Mouse (Mus musculus) heart, embryonic 13.5 days (tissue): ENCODE data around the gene Dvl2. TPM values are rescaled to one million over a fixed set of nuclear protein-coding genes. Genes with fewer than 3 reads are reported as not detected.

Source experiments
- ATAC-seq: fragments of 200-750 bp; cut with Nextera tagmentation; 2 replicates; pipeline ENCODE4 v1.8.0; 2017; ENCODE audit warnings: moderate TSS enrichment; ENCODE audit not compliant: insufficient number of reproducible peaks, low FRiP score, low TSS enrichment; ENCODE audit errors: extremely low read depth
- H3K27ac ChIP-seq: fragments of 300-500 bp; sonication (generic); replicated peaks from 2 replicates; pipeline ENCODE4 v1.5.1; 2015; ENCODE audit warnings: moderate library complexity, mild to moderate bottlenecking, inconsistent platforms
- H3K27me3 ChIP-seq: fragments of 300-500 bp; sonication (generic); replicated peaks from 2 replicates; pipeline ENCODE4 v1.6.1; 2015; ENCODE audit warnings: mild to moderate bottlenecking, inconsistent platforms
- H3K36me3 ChIP-seq: fragments of 300-500 bp; sonication (generic); 2 replicates; pipeline ENCODE4 v1.6.1; 2015; ENCODE audit warnings: mild to moderate bottlenecking, inconsistent platforms
- H3K4me1 ChIP-seq: fragments of 300-500 bp; sonication (generic); 2 replicates; pipeline ENCODE4 v1.6.1; 2015; ENCODE audit warnings: inconsistent platforms
- H3K4me2 ChIP-seq: fragments of 300-500 bp; sonication (generic); 2 replicates; pipeline ENCODE4 v1.6.1; 2015; ENCODE audit warnings: inconsistent platforms, mild to moderate bottlenecking, moderate library complexity
- H3K4me3 ChIP-seq: fragments of 300-500 bp; sonication (generic); 2 replicates; pipeline ENCODE4 v1.5.1; 2015; ENCODE audit warnings: moderate library complexity, mild to moderate bottlenecking, inconsistent platforms
- H3K9ac ChIP-seq: fragments of 300-500 bp; sonication (generic); 2 replicates; pipeline ENCODE4 v1.6.1; 2015; ENCODE audit warnings: inconsistent platforms, mild to moderate bottlenecking, moderate library complexity
- H3K9me3 ChIP-seq: fragments of 300-500 bp; sonication (generic); 2 replicates; pipeline ENCODE4 v1.6.1; 2016; ENCODE audit warnings: inconsistent platforms
- WGBS: fragments of 180-500 bp; shearing (Covaris S2); methylation state at CpG from one replicate; pipeline ENCODE4 v1.1.7; 2015; ENCODE audit warnings: mixed read lengths; 5-methylcytosine and 5-hydroxymethylcytosine counted together
- polyA plus RNA-seq: library from polyadenylated mRNA; unstranded; fragments of >200 nt; fragmentation: Nextera tagmentation; extraction: Ambion mirVana; gene quantifications from 2 replicates; pipeline ENCODE4 v1.2.1, GENCODE M21; 2015

Dvl2 gene
- polyA plus RNA-seq, 1 experiment from 2014 or later: 20.7 TPM

- H3K27me3 ChIP-seq: peaks cover 7% of the 10 kb centered on the region; the same call in 1 of the 2 replicates
- no peaks in the 10 kb centered on the region for H3K9me3 ChIP-seq
- ATAC-seq: no peak
- 44% methylated on average over 11 of the region's 11 CpGs for WGBS
- H3K27ac ChIP-seq: 0 out of 2 replicates have a peak overlapping the region, but pooled peaks have one; percentile 69
- 0 out of 2 replicates have a peak overlapping the region, but pooled peaks have one; percentile 44 for H3K9ac ChIP-seq
- H3K4me3 ChIP-seq: peak overlapping the region; percentile 31; the same call in 1 of the 2 replicates
- peaks cover 51% of the 10 kb centered on the region for H3K4me1 ChIP-seq
- H3K4me2 ChIP-seq: peak overlapping the region; percentile 65
- H3K36me3 ChIP-seq: peaks cover 32% of the 10 kb centered on the region
Observed at GRCm38 (mm10) chr11:70029829-70030550, 29.6 kb downstream of the Dvl2 start.

DNA sequence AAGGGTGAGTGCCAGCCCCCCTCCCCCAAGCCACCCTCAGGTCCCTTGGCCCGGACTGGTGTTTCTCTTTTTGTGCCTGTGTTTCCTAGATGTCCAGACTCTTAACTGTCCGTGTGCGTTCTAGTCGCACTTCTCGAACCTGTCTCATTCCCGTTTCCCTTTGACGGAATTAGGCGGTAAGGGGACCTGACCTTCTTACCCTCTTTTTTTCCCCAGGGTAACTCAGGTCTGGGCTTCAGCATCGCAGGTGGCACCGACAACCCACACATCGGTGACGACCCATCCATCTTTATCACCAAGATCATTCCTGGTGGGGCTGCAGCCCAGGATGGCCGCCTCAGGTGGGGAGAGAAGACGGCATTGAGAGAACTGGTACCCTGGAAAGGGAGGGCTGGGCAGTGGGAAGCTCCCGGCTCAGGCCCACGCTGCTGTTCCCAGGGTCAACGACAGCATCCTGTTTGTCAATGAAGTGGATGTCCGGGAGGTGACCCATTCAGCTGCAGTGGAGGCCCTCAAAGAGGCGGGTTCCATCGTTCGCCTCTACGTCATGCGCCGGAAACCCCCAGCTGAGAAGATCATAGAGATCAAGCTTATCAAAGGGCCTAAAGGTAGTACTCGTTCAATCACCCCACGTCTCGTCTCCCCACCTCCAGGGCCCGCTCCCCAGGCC is 30.4 kb downstream of the Dvl2 start:
- peaks cover 7% of the 10 kb centered on the region; the same call in 1 of the 2 replicates for H3K27me3 ChIP-seq
- H3K9me3 ChIP-seq: no peaks in the 10 kb centered on the region
- H3K4me3 ChIP-seq: no peak overlapping the region
- H3K36me3 ChIP-seq: peaks cover 38% of the 10 kb centered on the region
- H3K4me1 ChIP-seq: peaks cover 46% of the 10 kb centered on the region
- no peak overlapping the region for H3K27ac ChIP-seq
- WGBS: 90% methylated on average over 28 of the region's 28 CpGs
- H3K9ac ChIP-seq: no peak overlapping the region
- H3K4me2 ChIP-seq: no peak overlapping the region
- ATAC-seq: no peak

- Histone ChIP-seq H3K27me3 (peaks cover 7% of the 10 kb centered on the region; the same call in 1 of the 2 replicates), H3K27ac (no peak overlapping the region), H3K4me1 (peaks cover 41% of the 10 kb centered on the region), H3K36me3 (peaks cover 42% of the 10 kb centered on the region), H3K4me2 (no peak overlapping the region), H3K4me3 (no peak overlapping the region), H3K9ac (no peak overlapping the region), H3K9me3 (no peaks in the 10 kb centered on the region)
- WGBS: 92% methylated on average over 11 of the region's 11 CpGs
- no peak for ATAC-seq
Observed at GRCm38 (mm10) chr11:70031321-70031670, 30.9 kb downstream of the Dvl2 start.

- no peaks in the 10 kb centered on the region for H3K4me1 ChIP-seq
- no peaks in the 10 kb centered on the region for H3K9me3 ChIP-seq
- no peak overlapping the region for H3K4me2 ChIP-seq
- 68% methylated on average over 7 of the region's 7 CpGs for WGBS
- H3K36me3 ChIP-seq: peaks cover 67% of the 10 kb centered on the region
- no peak overlapping the region for H3K27ac ChIP-seq
- no peak overlapping the region for H3K9ac ChIP-seq
- no peak for ATAC-seq
- H3K4me3 ChIP-seq: no peak overlapping the region
- H3K27me3 ChIP-seq: no peaks in the 10 kb centered on the region
Observed at GRCm38 (mm10) chr11:70038174-70038573, 37.8 kb downstream of the Dvl2 start.

GRCm38 (mm10) chr11:70039631-70040030 is 39.2 kb downstream of the Dvl2 start:
- 85% methylated on average over 10 of the region's 10 CpGs for WGBS
- H3K36me3 ChIP-seq: peaks cover 73% of the 10 kb centered on the region

DNA sequence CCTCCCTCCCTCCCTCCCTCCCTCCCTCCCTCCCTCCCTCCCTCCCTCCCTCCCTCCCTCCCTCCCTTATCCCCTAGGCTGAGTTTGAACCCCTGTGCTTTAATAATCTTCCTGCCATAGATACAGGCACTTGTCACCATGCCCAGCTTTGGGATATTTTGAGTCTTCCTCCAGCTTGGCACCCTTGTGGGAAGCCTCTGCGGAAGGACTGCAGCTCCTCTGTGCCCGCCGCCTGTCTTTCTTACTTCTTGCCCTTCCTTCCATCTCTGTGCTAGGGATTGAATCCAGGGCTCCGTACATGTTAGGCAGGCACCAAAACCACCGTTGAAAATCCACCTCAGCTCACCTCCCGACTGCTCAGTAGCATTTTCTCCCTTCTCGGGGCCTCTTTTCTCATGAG is 39.8 kb downstream of the Dvl2 start:
- 79% methylated on average over 7 of the region's 7 CpGs for WGBS
- Histone ChIP-seq H3K27ac (no peak overlapping the region), H3K4me1 (no peaks in the 10 kb centered on the region), H3K9me3 (no peaks in the 10 kb centered on the region), H3K9ac (no peak overlapping the region), H3K4me3 (no peak overlapping the region), H3K4me2 (no peak overlapping the region), H3K27me3 (no peaks in the 10 kb centered on the region), H3K36me3 (peaks cover 75% of the 10 kb centered on the region)
- no peak for ATAC-seq

More at GRCm38 (mm10) chr11:70039631-70040030, 39.2 kb downstream of the Dvl2 start:
- Histone ChIP-seq H3K9me3 (no peaks in the 10 kb centered on the region), H3K27ac (no peak overlapping the region), H3K4me2 (no peak overlapping the region), H3K9ac (no peak overlapping the region), H3K4me1 (no peaks in the 10 kb centered on the region), H3K27me3 (no peaks in the 10 kb centered on the region), H3K4me3 (no peak overlapping the region)
- ATAC-seq: no peak

- no peaks in the 10 kb centered on the region for H3K4me1 ChIP-seq
- H3K36me3 ChIP-seq: peaks cover 68% of the 10 kb centered on the region
- 87% methylated on average over 23 of the region's 23 CpGs for WGBS
- H3K27ac ChIP-seq: no peak overlapping the region
- no peaks in the 10 kb centered on the region for H3K27me3 ChIP-seq
- no peak overlapping the region for H3K4me3 ChIP-seq
- H3K9ac ChIP-seq: no peak overlapping the region
- no peak overlapping the region for H3K4me2 ChIP-seq
- no peak for ATAC-seq
- no peaks in the 10 kb centered on the region for H3K9me3 ChIP-seq
Observed at GRCm38 (mm10) chr11:70042309-70043085, 42.1 kb downstream of the Dvl2 start.

DNA sequence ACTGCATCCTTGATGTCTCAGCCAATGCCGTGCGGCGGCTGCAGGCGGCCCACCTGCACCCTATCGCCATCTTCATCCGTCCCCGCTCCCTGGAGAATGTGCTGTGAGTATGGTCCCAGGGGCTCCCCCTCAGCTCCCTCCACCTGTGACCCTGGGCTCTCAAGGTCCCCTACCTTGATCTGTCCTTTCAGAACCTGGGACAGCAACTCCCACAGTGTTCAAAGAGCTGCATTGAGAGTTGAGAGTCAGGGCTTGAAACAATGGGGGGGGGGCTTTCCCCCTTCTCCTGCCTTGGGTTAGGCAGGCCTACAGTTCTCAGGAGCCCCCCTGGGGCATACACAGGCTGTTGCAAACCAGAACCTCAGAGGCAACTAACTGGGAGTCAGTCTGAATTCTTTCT is 43.3 kb downstream of the Dvl2 start:
- Histone ChIP-seq H3K4me2 (no peak overlapping the region), H3K9ac (no peak overlapping the region), H3K36me3 (peaks cover 61% of the 10 kb centered on the region), H3K27me3 (no peaks in the 10 kb centered on the region), H3K9me3 (no peaks in the 10 kb centered on the region), H3K27ac (no peak overlapping the region), H3K4me1 (no peaks in the 10 kb centered on the region), H3K4me3 (no peak overlapping the region)
- 79% methylated on average over 7 of the region's 7 CpGs for WGBS
- ATAC-seq: no peak

DNA sequence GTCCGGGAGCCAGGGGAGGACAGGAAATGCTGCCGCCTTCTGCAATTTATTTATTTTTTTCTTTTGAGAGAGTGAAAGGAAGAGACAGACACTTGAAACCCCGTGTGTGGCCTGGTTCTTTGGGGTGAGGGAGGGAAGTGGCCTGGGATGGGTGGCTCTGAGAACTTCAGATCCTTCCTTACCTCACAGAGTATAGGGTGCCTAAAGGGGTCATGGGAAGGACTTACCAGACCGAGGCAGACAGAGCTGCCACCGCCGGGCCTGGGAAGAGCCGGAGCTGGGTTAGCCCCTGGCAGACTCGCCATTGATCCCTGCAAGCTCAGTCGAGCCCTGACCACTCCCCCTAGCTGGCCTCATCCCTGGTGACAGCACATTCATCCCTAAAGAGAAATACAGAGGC is 45.0 kb downstream of the Dvl2 start:
- Histone ChIP-seq H3K27ac (no peak overlapping the region), H3K9ac (no peak overlapping the region), H3K27me3 (no peaks in the 10 kb centered on the region), H3K4me3 (no peak overlapping the region), H3K36me3 (peaks cover 46% of the 10 kb centered on the region), H3K4me1 (no peaks in the 10 kb centered on the region), H3K4me2 (no peak overlapping the region), H3K9me3 (no peaks in the 10 kb centered on the region)
- WGBS: 39% methylated on average over 9 of the region's 9 CpGs
- ATAC-seq: no peak

- no peak overlapping the region for H3K9ac ChIP-seq
- WGBS: 78% methylated on average over 6 of the region's 6 CpGs
Observed at GRCm38 (mm10) chr11:70049366-70049765, 49.0 kb downstream of the Dvl2 start.

DNA sequence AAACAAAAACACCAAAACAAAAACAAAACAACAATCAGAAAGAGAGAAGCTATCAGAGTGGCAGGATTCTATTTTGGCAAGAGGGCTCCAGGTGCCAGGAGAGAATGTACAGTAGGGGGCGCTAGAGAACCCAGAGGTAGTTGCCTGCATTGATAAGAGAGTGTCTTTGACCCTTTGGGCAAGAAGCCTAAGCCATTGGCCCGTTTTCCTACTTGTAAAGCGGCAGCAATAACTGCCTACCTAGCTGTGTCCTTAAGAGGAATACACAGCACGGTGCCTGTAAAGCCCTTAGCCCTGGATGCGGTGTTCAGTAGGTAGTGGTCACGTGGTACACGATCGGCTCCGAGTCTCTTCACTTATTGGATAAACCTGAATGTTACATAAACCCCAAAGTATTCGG is 49.4 kb downstream of the Dvl2 start:
- H3K27me3 ChIP-seq: peaks cover 29% of the 10 kb centered on the region
- peaks cover 6% of the 10 kb centered on the region for H3K36me3 ChIP-seq
- WGBS: 49% methylated on average over 10 of the region's 10 CpGs
- no peak overlapping the region for H3K9ac ChIP-seq
- no peak for ATAC-seq
- H3K4me3 ChIP-seq: no peak overlapping the region
- H3K27ac ChIP-seq: no peak overlapping the region
- no peak overlapping the region for H3K4me2 ChIP-seq
- H3K9me3 ChIP-seq: no peaks in the 10 kb centered on the region
- no peaks in the 10 kb centered on the region for H3K4me1 ChIP-seq

More at GRCm38 (mm10) chr11:70049366-70049765, 49.0 kb downstream of the Dvl2 start:
- H3K36me3 ChIP-seq: peaks cover 10% of the 10 kb centered on the region
- H3K4me2 ChIP-seq: no peak overlapping the region
- no peaks in the 10 kb centered on the region for H3K9me3 ChIP-seq
- no peaks in the 10 kb centered on the region for H3K4me1 ChIP-seq
- no peak overlapping the region for H3K4me3 ChIP-seq
- ATAC-seq: no peak
- H3K27ac ChIP-seq: no peak overlapping the region
- peaks cover 24% of the 10 kb centered on the region for H3K27me3 ChIP-seq
